Mouse (Mus musculus) forelimb bud, embryonic 11.5 days (tissue): ENCODE measurements around the gene Cpeb1.

Experiments used
- DNase-seq: peaks from one replicate; pipeline ENCODE4 v3.0.0-alpha.2; 2012; ENCODE audit warnings: low read depth, low spot score

The Cpeb1 gene

GRCm38 (mm10) chr7:81327661-81328060 lies 127.6 kb downstream of the Cpeb1 start:
- no peak for DNase-seq

GRCm38 (mm10) chr7:81326859-81327258 lies 128.4 kb downstream of the Cpeb1 start:
- DNase-seq: no peak

- DNase-seq: no peak
Observed at GRCm38 (mm10) chr7:81326043-81326442, 129.2 kb downstream of the Cpeb1 start.

GRCm38 (mm10) chr7:81321776-81322175 lies 133.5 kb downstream of the Cpeb1 start:
- no peak for DNase-seq

GRCm38 (mm10) chr7:81319749-81320148 lies 135.5 kb downstream of the Cpeb1 start:
- no peak for DNase-seq

GRCm38 (mm10) chr7:81315583-81315982 lies 139.7 kb downstream of the Cpeb1 start:
- no peak for DNase-seq

- no peak for DNase-seq
Observed at GRCm38 (mm10) chr7:81311581-81311980, 143.7 kb downstream of the Cpeb1 start.

GRCm38 (mm10) chr7:81311130-81311529 lies 144.1 kb downstream of the Cpeb1 start:
- no peak for DNase-seq

GRCm38 (mm10) chr7:81309247-81309646 lies 146.0 kb downstream of the Cpeb1 start:
- no peak for DNase-seq

- no peak for DNase-seq
Observed at GRCm38 (mm10) chr7:81307735-81308134, 147.5 kb downstream of the Cpeb1 start.

- no peak for DNase-seq
Observed at GRCm38 (mm10) chr7:81304675-81305074, 150.6 kb downstream of the Cpeb1 start.

GRCm38 (mm10) chr7:81304100-81304499 lies 151.2 kb downstream of the Cpeb1 start:
- DNase-seq: no peak

- DNase-seq: no peak
Observed at GRCm38 (mm10) chr7:81303682-81304081, 151.6 kb downstream of the Cpeb1 start.

- DNase-seq: no peak
Observed at GRCm38 (mm10) chr7:81301323-81301722, 153.9 kb downstream of the Cpeb1 start.

- DNase-seq: no peak
Observed at GRCm38 (mm10) chr7:81298206-81298605, 157.1 kb downstream of the Cpeb1 start.
